Mouse (Mus musculus): ENCODE results near the gene Cav2.

Gene Cav2

DNA sequence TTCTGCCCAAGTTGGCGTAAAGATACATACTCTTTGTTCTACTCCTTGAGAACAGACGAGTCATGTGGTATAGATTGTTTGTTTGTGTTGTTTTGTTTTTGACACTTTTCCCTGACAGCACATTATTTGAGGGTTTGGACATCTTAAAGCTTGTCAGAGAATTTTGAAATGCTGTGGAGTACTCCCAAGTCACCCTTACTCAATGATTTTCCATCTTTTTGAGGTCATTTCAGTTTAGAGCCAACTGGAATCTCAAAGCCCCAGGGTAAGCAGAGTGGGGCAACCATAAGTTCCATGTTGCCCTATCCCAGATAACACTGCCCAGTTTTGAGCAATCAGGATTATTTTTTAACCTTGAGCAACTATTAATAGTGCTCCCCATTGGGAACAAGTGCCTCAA is 33.3 kb downstream of the Cav2 start:
- no peak for DNase-seq

DNA sequence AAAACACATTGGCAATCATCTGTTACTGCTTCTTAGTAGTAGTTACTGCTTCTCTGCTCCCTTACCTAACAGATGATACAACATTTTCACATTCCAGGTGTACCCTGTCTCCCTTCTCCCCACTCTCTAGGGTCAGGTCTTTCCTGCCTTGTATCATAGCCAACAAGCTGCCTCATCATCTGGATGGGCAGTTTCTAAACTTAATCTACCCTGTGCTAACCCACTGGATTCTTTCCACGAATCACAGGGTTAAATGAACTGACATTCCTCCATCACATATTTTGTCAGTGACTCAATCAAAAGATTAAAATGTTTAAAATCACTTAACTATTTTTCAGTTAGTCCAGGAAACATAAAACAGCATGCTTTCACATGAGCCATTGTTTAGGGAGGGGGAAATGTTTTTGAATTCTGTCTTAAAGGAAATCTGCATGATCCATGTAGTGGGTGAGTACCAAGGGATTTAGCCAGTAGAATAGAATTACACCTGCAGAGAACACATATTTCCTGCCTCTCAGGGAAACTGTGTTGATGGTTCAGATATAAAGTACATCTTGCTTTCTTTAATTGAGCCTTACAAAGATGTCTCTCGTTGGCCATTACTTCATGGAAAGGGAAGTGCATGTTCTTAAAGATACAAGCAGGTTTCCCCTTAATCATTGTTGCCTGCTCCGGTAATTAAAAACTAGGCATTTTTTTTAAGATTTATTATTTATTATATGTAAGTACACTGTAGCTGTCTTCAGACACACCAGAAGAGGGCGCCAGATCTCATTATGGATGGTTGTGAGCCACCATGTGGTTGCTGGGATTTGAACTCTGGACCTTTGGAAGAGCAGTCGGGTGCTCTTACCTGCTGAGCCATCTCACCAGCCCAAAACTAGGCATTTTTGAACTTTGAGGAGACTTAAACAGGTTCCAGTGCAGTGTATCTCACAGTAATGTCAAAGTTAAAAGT is 34.0 kb downstream of the Cav2 start:
- no peak for DNase-seq

DNA sequence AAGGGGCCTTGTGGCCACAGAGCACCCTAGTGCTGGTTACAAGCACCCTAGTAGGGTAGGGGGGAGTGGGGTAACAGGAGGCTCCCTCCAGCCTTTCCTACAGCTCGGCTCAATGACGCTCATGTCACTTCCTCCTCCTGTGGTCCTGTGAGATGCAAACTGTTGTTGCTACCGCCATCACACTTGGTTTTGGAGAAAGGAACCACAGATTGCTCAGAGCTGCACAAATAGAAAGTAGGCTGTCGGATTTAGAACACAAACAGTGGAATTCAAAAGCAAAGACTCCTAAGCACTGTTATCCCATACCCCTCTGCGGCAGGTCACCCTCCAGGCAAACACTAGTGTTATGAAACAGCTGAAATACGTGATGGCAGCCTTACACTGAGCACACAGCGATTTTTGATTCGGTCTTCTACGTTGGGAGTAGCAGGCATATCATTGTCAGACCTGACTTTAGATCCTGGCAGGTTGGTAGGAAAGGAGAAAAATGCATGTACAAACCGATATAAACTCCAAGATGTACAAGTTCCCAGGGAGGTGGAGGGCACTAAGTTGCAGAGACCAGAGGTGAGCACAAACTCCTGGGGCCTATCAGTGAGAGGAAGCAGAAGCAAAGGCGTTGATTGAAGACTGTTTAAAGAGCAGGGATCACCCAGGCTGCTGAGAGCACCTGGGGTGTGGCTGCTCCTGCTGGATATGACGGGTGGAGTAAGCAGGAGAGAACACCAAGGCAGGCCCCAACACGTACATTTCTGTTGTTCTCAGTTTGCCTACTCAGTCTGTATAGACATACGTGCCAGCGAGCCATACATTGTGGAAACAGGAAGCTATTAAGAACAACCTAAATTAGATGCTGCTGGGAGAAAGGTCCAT is 35.5 kb downstream of the Cav2 start:
- no peak for DNase-seq

DNA sequence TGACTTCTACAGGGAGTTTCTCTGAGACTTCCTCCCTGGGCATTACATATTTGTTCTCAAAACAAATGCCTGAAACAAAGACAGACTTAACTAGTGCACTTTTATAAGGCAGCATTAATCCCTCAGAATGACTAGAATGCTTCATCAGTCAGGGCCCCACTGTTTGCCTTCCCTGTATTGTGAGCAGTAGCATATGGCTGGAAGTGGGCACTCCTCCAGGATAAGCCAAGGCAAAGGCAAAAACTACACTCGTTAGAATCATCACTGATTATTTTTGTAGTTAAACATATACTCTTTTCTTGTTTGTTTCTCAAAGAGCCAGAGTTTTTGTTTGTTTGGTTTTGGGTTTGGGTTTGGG is 36.2 kb downstream of the Cav2 start:
- no peak for DNase-seq

DNA sequence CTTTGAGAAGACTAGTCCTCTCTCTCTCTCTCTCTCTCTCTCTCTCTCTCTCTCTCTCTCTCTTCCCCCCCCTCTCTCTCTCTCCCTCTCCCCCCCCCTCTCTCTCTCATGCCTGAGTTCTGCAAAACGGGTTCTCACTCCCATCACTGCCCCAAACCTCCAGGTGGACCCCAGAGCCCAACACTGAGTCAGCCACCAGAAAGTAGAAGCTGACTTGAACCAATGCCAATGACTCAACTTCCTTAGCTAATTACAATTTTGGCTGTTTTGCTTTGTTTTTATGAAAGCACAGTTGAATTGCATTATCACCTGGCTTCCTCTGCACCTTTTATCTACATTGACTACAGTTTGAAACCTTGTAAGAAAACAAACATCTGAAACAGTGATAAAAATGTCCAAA is 37.0 kb downstream of the Cav2 start:
- no peak for DNase-seq

DNA sequence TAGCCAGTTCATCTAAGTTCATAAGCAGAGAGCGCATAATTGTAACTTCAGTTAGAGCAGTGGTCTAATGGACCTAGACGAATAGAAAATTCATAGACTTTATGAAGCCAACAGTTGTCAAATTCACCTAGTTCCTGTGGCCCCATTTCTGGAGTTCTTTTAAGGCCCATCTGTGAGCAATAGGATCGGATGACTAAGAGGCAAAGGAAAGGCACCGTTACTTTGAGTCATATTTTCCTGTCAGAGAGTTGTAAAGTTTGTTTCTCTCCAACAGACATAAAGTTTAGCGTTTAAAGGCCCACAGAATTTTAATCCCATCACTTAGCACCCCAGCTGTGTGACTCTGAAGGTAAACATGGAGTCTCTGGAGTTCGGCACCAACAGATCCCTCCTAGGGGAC is 41.0 kb downstream of the Cav2 start:
- DNase-seq: no peak

DNA sequence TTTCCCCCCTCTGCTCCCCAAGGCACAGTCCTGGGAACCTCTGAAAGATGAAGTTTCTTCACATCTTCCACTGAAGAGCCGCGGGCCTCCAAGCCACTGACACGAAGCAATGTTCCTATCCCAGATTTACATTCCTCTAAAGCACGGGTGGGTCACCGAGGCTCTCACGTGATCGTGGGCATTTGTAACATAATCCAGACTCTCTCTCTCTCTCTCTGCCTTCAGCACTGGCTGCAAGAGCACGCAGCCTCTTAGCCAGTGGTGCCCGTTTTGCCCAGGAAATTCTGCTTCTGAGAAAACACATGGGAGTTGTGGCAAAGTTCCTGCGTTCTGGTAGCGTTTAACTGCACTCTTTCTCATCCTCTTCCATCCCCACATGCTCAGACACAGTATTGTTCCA is 46.2 kb downstream of the Cav2 start:
- no peak for DNase-seq

DNA sequence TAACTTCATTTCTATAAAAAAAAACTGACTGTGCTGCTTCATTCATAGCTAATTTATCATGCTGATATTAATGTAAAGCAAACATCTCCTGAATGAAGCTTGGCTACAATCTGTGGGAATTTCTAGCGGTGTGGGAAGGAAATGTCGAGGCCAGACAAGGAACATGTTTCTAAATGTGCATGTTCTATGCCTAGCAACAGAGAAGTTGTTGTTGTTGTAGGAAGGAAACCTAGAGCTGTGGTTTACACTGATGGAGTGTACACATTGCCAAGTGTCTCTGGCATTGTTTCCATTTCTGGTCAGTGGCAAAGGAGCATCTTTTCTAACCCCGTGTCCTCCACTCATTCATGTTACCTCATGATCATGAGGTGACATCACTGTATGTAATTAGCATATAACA is 48.8 kb downstream of the Cav2 start:
- no peak for DNase-seq

DNA sequence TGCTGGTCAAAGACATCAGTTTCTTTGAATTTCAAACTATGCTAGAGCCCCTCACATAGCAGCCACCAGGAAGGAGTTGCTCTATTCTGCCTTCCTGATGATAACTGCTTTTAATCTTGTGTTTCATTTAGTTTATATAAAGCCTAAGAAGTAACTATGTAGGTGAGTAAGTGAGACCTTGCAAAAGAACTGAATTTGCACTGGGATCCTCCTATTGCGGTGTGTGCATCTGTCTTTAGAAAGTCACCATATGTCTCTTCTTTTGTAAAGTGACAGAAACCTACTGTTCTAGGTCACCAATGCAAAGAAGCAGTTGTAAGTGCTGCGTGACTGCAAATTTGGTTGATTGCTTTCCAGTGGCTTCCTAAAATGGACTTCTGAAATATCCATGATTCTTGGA is 56.7 kb downstream of the Cav2 start:
- DNase-seq: no peak

Measured in kidney, postnatal 14 days (tissue).